Mouse (Mus musculus) right cerebral cortex, adult 18-20 months (tissue): ENCODE measurements around the gene Syn3.
A peak's percentile ranks its signal among the peaks of the same experiment; 100 is the strongest.

Experiments
- DNase-seq: peaks from one replicate; pipeline ENCODE4 v3.0.0; 2022; ENCODE audit warnings: mixed read lengths

Gene Syn3

DNA sequence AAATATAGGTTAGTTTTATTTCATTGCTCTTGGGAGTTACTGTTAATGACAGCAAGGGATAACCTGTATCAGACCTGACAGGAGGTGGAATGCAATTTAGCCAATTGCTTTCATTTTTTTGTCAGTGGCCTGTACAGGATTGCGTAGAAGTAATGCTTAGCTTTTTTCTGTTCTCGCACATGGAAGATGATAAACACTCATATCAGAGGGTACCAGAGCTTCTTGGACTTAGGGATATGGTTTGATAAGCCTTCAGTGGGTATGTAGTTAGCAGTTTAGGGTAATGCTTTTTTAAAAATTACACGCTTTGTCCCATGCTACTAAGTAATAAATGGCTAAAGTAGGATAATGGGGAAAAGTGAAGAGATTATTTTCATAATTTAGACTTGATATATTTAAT is 472.3 kb downstream of the Syn3 start:
- no peak for DNase-seq

- no peak for DNase-seq
Measured at GRCm38 (mm10) chr10:86025906-86026305, 472.8 kb downstream of the Syn3 start.

GRCm38 (mm10) chr10:86023149-86023548 is 475.5 kb downstream of the Syn3 start:
- no peak for DNase-seq

- no peak for DNase-seq
Measured at GRCm38 (mm10) chr10:86022474-86022816, 476.3 kb downstream of the Syn3 start.

DNA sequence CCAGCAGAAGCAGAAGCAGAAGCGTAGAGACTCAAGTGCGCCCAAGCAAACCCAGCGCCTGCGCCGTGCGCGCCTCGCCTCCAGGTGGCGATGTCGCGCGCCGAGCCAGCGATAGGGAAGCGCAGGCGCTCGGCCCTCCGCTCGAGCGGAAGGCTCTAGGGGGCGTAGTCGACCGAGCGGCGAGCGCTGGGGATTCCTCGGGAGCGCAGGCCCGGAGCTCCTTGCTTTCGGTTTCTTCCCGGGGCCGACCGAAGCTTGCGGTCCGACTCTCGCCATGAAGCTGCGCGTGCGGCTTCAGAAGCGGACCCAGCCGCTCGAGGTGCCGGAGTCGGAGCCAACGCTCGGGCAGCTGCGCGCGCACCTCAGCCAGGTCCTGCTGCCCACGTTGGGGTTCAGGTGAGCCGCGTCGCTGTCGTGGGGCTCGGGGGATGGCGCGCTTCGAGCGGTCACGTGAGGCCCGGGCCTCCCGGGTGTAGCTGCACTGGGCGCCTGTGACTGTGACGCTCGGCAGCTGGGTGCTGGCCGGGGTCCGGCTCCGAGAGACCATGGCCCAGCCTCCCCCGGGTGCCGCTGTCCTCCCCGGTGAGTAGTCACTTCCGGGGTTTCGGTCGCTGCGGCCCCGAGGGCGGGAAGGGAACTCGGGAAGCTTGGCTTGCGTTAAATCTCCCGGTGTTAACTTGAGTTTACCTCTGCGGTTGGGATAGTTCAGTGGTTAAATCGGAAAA is 476.8 kb downstream of the Syn3 start, which contains the start of gene Fbxo7:
TSS of gene Fbxo7 (plus strand) at position 224 of the 725 bp plus-strand sequence.
- DNase-seq: peak; percentile 88

- no peak for DNase-seq
Measured at GRCm38 (mm10) chr10:86021408-86021748, 477.3 kb downstream of the Syn3 start.

DNA sequence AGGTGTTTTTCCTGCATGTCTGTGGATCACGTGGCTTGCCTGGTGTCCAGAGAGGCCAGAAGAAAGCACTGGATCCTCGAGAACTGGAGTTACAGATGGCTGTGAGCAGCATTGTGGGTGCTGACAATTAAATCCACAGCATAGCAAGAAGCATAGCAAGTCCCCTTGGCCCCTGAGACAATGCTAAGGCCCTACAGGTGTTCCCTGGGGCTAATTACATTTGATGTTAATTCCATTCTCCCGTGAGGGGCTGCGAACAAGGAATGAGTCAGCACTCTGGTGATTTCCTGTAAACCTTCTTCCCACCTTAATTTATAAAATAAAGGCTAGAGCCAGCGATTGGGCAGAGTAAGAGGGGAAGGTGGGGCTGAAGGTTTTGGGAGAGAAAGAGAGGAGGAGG is 479.9 kb downstream of the Syn3 start:
- DNase-seq: no peak

- no peak for DNase-seq
Measured at GRCm38 (mm10) chr10:86017781-86018180, 480.9 kb downstream of the Syn3 start.

DNA sequence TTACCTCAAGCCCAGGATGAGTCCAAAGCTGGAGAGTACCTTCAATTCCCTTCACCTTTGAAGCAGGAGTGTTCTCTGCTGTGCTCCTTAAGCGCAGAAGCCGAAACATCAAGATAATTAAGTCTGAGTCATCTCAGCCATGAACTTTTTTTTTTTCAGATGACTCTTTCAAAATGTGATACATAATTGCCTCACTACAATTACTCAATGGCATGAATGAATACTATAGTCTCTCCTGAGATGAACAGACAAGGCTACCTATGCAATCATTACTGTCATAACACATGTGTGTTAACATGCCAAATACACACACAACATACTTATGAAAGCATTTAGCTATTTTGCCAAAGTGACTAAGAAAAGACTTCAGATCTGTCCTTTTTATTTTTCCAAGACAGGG is 486.9 kb downstream of the Syn3 start, which contains the start of gene Bpifc:
TSS of gene Bpifc (minus strand) at position 115 of the 400 bp plus-strand sequence.
- DNase-seq: no peak

GRCm38 (mm10) chr10:86011172-86011571 is 487.5 kb downstream of the Syn3 start:
- DNase-seq: no peak

GRCm38 (mm10) chr10:86010636-86011035 is 488.1 kb downstream of the Syn3 start:
- DNase-seq: no peak

- DNase-seq: no peak
Measured at GRCm38 (mm10) chr10:86009688-86010087, 489.0 kb downstream of the Syn3 start.

- DNase-seq: no peak
Measured at GRCm38 (mm10) chr10:86006455-86006854, 492.2 kb downstream of the Syn3 start.
